Mouse (Mus musculus): ENCODE measurements around the gene Zmpste24. TPM values are rescaled to one million over a fixed set of nuclear protein-coding genes. Genes with fewer than 3 reads are reported as not detected.

Gene Zmpste24
- total and polyA plus RNA-seq, 2 experiments = 25.7 to 41.0 TPM

DNA sequence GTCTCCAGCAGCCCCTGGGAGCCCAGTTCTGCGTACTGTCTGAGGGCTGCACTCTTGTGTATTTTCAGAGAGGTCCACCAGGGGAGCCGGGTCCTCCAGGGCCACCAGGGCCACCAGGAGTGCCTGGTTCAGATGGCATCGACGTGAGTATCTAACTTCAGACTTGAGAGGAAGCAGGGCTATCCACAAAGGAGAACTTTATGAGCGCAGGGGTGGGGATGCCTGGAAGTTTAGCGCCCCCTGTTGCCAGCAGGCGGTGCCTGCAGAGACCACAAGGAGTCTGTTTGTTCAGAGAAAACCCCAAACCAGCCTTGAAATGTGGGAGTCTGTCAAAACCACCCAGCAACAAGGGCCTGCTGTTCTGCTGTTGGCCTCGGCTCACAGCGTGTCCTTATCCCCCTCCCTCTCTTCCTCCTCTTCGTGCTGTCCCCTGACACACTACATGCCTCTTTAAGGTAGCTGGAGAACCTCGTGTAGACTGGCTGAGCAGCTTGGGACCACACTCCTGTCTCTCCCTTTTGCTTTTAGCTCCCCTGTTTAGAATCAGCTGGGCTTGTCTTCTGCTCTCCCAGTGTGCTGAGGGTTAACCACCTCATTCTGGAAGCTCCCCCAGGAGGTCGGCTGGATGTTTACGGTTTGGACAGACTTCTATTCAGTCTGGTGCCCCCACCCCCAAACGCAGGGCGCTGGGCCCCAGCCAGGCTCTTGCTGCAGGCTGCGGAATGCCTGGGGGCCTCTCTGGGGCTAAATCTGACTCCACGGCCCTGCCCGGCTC lies 57.0 kb downstream of the Zmpste24 start:
- no peaks in the 10 kb centered on the region for H3K79me2 ChIP-seq (ENCODE audit: control insufficient read depth, insufficient read depth, low read length)
- no peaks in the 10 kb centered on the region for H3K36me3 ChIP-seq (ENCODE audit: control insufficient read depth, insufficient read depth, low read length)
- H3K4me3 ChIP-seq (ENCODE audit: insufficient read depth, low read depth, low read length) = no peak overlapping the region
- H3K27ac ChIP-seq (replicated peaks; ENCODE audit: insufficient read depth, low read depth, low read length) = no peak overlapping the region
- H3K4me1 ChIP-seq (ENCODE audit: control insufficient read depth, insufficient read depth, low read length) = no peaks in the 10 kb centered on the region
- TF ChIP-seq CTCF (IDR thresholded peaks at IDR 0.05; ENCODE audit: low read depth, low read length) (peak; percentile 86), POLR2A (IDR thresholded peaks at IDR 0.05; ENCODE audit: extremely low read depth, insufficient read depth, low read length) (no peak)
- H3K27me3 ChIP-seq (ENCODE audit: control insufficient read depth, insufficient read depth, low read length) = peaks cover 13% of the 10 kb centered on the region
- no peak overlapping the region for H3K9ac ChIP-seq (ENCODE audit: low read depth, low read length)
- DNase-seq (ENCODE audit: extremely low read depth, low read depth, low spot score) = no peak
- 29% methylated on average over 18 of the region's 18 CpGs for WGBS

DNA sequence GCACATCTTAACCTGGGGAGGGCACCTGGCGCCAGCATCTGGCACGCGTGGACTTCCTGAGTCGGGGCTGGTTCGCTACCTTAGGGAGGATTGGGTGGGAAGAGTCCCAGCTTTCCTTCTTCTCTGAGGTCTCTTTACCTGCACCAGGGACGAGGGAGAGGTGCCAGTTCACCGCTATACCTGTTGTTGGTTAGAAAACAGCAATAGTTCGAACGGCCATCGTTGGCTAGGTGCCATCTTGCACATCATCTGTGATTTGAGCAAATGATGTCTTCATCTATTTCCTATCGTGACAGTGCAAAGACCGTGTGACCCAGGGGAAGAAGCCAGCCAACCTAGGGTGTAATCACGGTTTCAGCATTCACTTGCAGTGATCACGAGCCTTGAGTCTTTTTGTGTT lies 57.7 kb downstream of the Zmpste24 start:
- Histone ChIP-seq H3K4me3 (ENCODE audit: insufficient read depth, low read depth, low read length) (no peak overlapping the region), H3K36me3 (ENCODE audit: control insufficient read depth, insufficient read depth, low read length) (no peaks in the 10 kb centered on the region), H3K27me3 (ENCODE audit: control insufficient read depth, insufficient read depth, low read length) (peaks cover 13% of the 10 kb centered on the region), H3K27ac (replicated peaks; ENCODE audit: insufficient read depth, low read depth, low read length) (no peak overlapping the region), H3K4me1 (ENCODE audit: control insufficient read depth, insufficient read depth, low read length) (no peaks in the 10 kb centered on the region), H3K9ac (ENCODE audit: low read depth, low read length) (no peak overlapping the region), H3K79me2 (ENCODE audit: control insufficient read depth, insufficient read depth, low read length) (no peaks in the 10 kb centered on the region)
- TF ChIP-seq POLR2A (IDR thresholded peaks at IDR 0.05; ENCODE audit: extremely low read depth, insufficient read depth, low read length) (no peak), CTCF (IDR thresholded peaks at IDR 0.05; ENCODE audit: low read depth, low read length) (no peak)
- WGBS = 55% methylated on average over 14 of the region's 14 CpGs
- DNase-seq (ENCODE audit: extremely low read depth, low read depth, low spot score) = no peak

DNA sequence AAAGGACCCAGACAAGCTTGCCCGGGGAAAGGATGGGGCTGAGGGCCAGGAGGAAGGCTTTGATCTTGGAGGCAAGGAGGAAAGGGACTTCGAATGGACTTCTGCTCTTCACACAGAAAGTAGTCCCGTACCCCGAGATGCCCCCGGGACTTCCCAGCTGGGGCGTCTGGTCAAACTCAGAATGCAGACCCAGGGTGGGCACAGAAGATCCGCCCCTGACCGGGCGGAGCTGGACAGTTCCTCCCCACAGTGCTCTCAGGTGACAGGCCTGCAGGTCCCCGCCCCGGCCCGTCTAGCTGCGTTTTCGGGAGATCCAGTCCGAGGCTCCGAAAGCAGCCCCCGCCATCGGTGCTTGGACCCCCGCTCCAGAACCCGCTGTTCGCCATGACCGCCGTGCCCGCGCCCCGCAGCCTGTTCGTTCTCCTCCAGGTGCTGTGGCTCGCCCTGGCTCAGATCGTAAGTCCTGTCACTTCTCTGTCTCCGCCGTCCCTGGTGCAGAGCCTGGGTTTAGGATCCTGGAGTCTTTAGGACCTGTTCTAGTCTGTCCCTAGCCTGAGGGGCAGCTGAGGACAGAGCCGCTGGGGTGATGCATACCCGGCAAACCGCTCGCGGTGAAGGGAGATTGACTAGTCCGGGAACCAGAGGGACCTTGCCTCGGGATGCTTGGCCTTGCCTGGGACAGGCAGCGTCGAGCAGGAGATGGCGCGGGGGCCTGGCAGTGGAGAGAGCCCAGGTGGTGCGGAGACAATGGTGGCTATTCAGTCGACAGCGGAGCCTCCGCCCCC lies 58.5 kb downstream of the Zmpste24 start, which contains the start of gene Col9a2:
Gene Col9a2, plus strand, starts transcription at position 55 of the 785 bp plus-strand sequence.
- H3K4me1 ChIP-seq (ENCODE audit: control insufficient read depth, insufficient read depth, low read length) = no peaks in the 10 kb centered on the region
- DNase-seq (ENCODE audit: extremely low read depth, low read depth, low spot score) = no peak
- TF ChIP-seq CTCF (IDR thresholded peaks at IDR 0.05; ENCODE audit: low read depth, low read length) (no peak), POLR2A (IDR thresholded peaks at IDR 0.05; ENCODE audit: extremely low read depth, insufficient read depth, low read length) (no peak)
- H3K36me3 ChIP-seq (ENCODE audit: control insufficient read depth, insufficient read depth, low read length) = no peaks in the 10 kb centered on the region
- no peaks in the 10 kb centered on the region for H3K79me2 ChIP-seq (ENCODE audit: control insufficient read depth, insufficient read depth, low read length)
- H3K27me3 ChIP-seq (ENCODE audit: control insufficient read depth, insufficient read depth, low read length) = peaks cover 13% of the 10 kb centered on the region
- H3K9ac ChIP-seq (ENCODE audit: low read depth, low read length) = no peak within 1 kb of the TSS
- H3K4me3 ChIP-seq (ENCODE audit: insufficient read depth, low read depth, low read length) = no peak within 1 kb of the TSS
- H3K27ac ChIP-seq (replicated peaks; ENCODE audit: insufficient read depth, low read depth, low read length) = no peak within 1 kb of the TSS
- 4% methylated on average over 46 of the region's 46 CpGs for WGBS

DNA sequence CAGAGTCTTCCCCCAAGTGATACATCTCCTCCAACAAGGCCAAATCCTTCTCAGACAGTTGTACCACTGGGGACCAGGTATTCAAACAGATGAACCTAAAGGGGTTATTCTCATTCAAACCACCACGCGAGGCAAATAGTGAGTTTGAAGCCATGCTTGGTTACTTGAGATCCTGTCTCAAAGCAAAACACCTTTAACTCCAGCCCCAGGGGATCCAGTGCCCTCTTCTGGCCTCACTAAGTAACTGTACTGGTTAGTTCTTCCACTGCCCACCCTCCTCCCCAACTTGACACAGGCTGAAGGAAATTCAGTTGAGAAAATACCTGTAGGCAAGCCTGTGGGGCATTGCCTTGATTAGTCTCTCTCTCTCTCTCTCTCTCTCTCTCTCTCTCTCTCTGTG lies 65.0 kb downstream of the Zmpste24 start:
- no peak overlapping the region for H3K4me3 ChIP-seq (ENCODE audit: insufficient read depth, low read depth, low read length)
- no peaks in the 10 kb centered on the region for H3K27me3 ChIP-seq (ENCODE audit: control insufficient read depth, insufficient read depth, low read length)
- no peak overlapping the region for H3K9ac ChIP-seq (ENCODE audit: low read depth, low read length)
- TF ChIP-seq CTCF (IDR thresholded peaks at IDR 0.05; ENCODE audit: low read depth, low read length) (peak; percentile 34; the same call in 1 of the 2 replicates), POLR2A (IDR thresholded peaks at IDR 0.05; ENCODE audit: extremely low read depth, insufficient read depth, low read length) (no peak)
- no peak for DNase-seq (ENCODE audit: extremely low read depth, low read depth, low spot score)
- no peak overlapping the region for H3K27ac ChIP-seq (replicated peaks; ENCODE audit: insufficient read depth, low read depth, low read length)
- 81% methylated on average over 2 of the region's 2 CpGs for WGBS
- no peaks in the 10 kb centered on the region for H3K36me3 ChIP-seq (ENCODE audit: control insufficient read depth, insufficient read depth, low read length)
- no peaks in the 10 kb centered on the region for H3K4me1 ChIP-seq (ENCODE audit: control insufficient read depth, insufficient read depth, low read length)
- no peaks in the 10 kb centered on the region for H3K79me2 ChIP-seq (ENCODE audit: control insufficient read depth, insufficient read depth, low read length)

DNA sequence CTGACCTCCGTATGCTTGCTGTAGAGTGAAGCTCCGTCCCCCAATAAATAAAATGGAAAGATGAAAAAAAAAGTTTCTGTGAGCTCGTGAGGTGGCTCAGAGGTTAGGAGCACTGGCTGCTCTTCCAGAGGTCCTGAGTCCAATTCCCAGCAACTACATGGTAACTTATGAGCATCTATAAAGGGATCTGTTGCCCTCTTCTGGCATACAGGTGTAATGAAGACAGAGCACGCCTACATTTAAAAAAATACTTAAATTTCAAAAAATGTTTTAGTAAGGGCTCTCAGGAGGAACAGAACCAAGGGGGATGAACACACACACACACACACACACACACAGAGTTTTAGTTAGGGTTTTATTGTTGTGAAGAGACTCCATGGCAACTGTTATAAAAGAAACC lies 66.6 kb downstream of the Zmpste24 start:
- Histone ChIP-seq H3K36me3 (ENCODE audit: control insufficient read depth, insufficient read depth, low read length) (no peaks in the 10 kb centered on the region), H3K79me2 (ENCODE audit: control insufficient read depth, insufficient read depth, low read length) (no peaks in the 10 kb centered on the region), H3K9ac (ENCODE audit: low read depth, low read length) (no peak overlapping the region), H3K27ac (replicated peaks; ENCODE audit: insufficient read depth, low read depth, low read length) (no peak overlapping the region), H3K4me1 (ENCODE audit: control insufficient read depth, insufficient read depth, low read length) (no peaks in the 10 kb centered on the region), H3K4me3 (ENCODE audit: insufficient read depth, low read depth, low read length) (no peak overlapping the region), H3K27me3 (ENCODE audit: control insufficient read depth, insufficient read depth, low read length) (no peaks in the 10 kb centered on the region)
- WGBS = 62% methylated on average over 4 of the region's 4 CpGs
- TF ChIP-seq CTCF (IDR thresholded peaks at IDR 0.05; ENCODE audit: low read depth, low read length) = peak; percentile 5; the same call in 1 of the 2 replicates
- no peak for TF ChIP-seq POLR2A (IDR thresholded peaks at IDR 0.05; ENCODE audit: extremely low read depth, insufficient read depth, low read length)
- DNase-seq (ENCODE audit: extremely low read depth, low read depth, low spot score) = no peak
